Comparison of ENCODE assay signal across 24 mouse cellular contexts in the genomic region with DNA sequence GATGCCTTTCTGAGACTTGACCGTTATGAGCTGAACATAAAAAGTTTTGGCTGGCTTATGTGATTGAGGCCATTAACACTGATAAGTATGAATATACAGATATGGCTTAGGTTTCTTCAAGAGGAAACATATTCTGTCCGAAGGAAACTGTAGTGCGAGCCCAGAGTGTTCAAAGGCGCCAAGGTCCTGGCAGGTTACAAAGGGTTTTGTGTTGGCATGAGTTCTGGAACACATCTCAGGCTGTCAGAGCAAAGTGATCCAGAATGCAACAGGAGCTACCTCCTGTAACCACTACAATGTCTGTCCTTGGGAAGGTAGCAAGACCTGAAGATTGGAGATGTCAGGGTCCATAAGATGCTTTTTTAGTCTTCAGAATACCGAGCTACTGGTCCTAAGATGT.
"Had no signal": no experiment of that assay in that cellular context is flagged by ENCODE, and none has a peak within 500 bp of the region (broad histone marks: within the 10 kb centered on the region; RNA-seq: fewer than 3 reads in every experiment).

No protein-coding gene starts in this region.

- ATAC-seq: hindbrain, embryonic 16.5 days; inflammation-experienced regulatory T-cells, adult 6 months; intestine, embryonic 15.5 days; intestine, postnatal 0 days had no signal

- H3K4me3 ChIP-seq: gastrocnemius, adult 2 months; heart, embryonic 12.5 days; hindbrain, embryonic 10.5 days; hindbrain, embryonic 12.5 days; intestine, embryonic 15.5 days; layer of hippocampus, adult 2 months; left cerebral cortex, adult 2 months; limb, embryonic 10.5 days; limb, embryonic 12.5 days; liver, embryonic 13.5 days; liver, embryonic 15.5 days had no signal

- H3K27ac ChIP-seq: gastrocnemius, adult 2 months; hindbrain, embryonic 10.5 days; hindbrain, embryonic 12.5 days; hindbrain, embryonic 14.5 days; intestine, embryonic 15.5 days; layer of hippocampus, adult 2 months; left cerebral cortex, adult 2 months; limb, embryonic 10.5 days; limb, embryonic 12.5 days; liver, embryonic 13.5 days; liver, embryonic 15.5 days had no signal

- H3K4me1 ChIP-seq: heart, embryonic 12.5 days; intestine, embryonic 15.5 days; limb, embryonic 12.5 days; liver, embryonic 13.5 days; liver, embryonic 15.5 days had no signal

- H3K4me2 ChIP-seq: heart, embryonic 12.5 days; hindbrain, embryonic 12.5 days; hindbrain, embryonic 14.5 days; intestine, embryonic 15.5 days; limb, embryonic 12.5 days; liver, embryonic 11.5 days; liver, embryonic 13.5 days; liver, embryonic 15.5 days had no signal

- H3K27me3 ChIP-seq: heart, embryonic 12.5 days; hindbrain, embryonic 12.5 days; intestine, embryonic 15.5 days; limb, embryonic 12.5 days; liver, embryonic 13.5 days; liver, embryonic 15.5 days had no signal

- H3K36me3 ChIP-seq: intestine, embryonic 15.5 days had no signal

- H3K9ac ChIP-seq: heart, embryonic 12.5 days; hindbrain, embryonic 12.5 days; hindbrain, embryonic 14.5 days; intestine, embryonic 15.5 days; limb, embryonic 12.5 days; liver, embryonic 13.5 days; liver, embryonic 15.5 days had no signal

- H3K9me3 ChIP-seq: heart, embryonic 12.5 days; hindbrain, embryonic 10.5 days; hindbrain, embryonic 12.5 days; intestine, embryonic 15.5 days; limb, embryonic 10.5 days; limb, embryonic 12.5 days; liver, embryonic 13.5 days; liver, embryonic 15.5 days had no signal

- DNase-seq: gastrocnemius, adult 2 months; gastrocnemius, postnatal 10 days; gastrocnemius, postnatal 25 days; kidney, adult 18-20 months; kidney, adult 8-10 months; kidney, postnatal 10 days; kidney, postnatal 25 days; kidney, postnatal 4 days; liver; liver, embryonic 13.5 days had no signal
